Mouse (Mus musculus) cerebellum, adult (tissue): ENCODE data around the gene Arhgef15.

Experiments used
- ATAC-seq: cut with Nextera tagmentation; 2 replicates; pipeline ENCODE4 v1.9.2; 2017; ENCODE audit warnings: mild to moderate bottlenecking, moderate library complexity, mixed read lengths; ENCODE audit not compliant: insufficient number of reproducible peaks, low FRiP score, low TSS enrichment

The Arhgef15 gene

GRCm38 (mm10) chr11:68898790-68899189 is 58.5 kb downstream of the Arhgef15 start:
- no peak for ATAC-seq

GRCm38 (mm10) chr11:68897838-68898237 is 59.4 kb downstream of the Arhgef15 start:
- ATAC-seq, result no peak

- no peak for ATAC-seq
Measured at GRCm38 (mm10) chr11:68897120-68897519, 60.2 kb downstream of the Arhgef15 start.

GRCm38 (mm10) chr11:68896247-68896646 is 61.0 kb downstream of the Arhgef15 start:
- no peak for ATAC-seq

- ATAC-seq, result no peak
Measured at GRCm38 (mm10) chr11:68893911-68894464, 63.3 kb downstream of the Arhgef15 start.
